Mouse (Mus musculus) liver, adult (tissue): ENCODE data around the gene Akap13.

Experiments used
- GATA4 ChIP-seq: IDR thresholded peaks from 2 replicates; pipeline ENCODE4 v1.6.1; 2014; ENCODE audit warnings: mild to moderate bottlenecking, low read length; ENCODE audit not compliant: insufficient replicate concordance

Gene Akap13

DNA sequence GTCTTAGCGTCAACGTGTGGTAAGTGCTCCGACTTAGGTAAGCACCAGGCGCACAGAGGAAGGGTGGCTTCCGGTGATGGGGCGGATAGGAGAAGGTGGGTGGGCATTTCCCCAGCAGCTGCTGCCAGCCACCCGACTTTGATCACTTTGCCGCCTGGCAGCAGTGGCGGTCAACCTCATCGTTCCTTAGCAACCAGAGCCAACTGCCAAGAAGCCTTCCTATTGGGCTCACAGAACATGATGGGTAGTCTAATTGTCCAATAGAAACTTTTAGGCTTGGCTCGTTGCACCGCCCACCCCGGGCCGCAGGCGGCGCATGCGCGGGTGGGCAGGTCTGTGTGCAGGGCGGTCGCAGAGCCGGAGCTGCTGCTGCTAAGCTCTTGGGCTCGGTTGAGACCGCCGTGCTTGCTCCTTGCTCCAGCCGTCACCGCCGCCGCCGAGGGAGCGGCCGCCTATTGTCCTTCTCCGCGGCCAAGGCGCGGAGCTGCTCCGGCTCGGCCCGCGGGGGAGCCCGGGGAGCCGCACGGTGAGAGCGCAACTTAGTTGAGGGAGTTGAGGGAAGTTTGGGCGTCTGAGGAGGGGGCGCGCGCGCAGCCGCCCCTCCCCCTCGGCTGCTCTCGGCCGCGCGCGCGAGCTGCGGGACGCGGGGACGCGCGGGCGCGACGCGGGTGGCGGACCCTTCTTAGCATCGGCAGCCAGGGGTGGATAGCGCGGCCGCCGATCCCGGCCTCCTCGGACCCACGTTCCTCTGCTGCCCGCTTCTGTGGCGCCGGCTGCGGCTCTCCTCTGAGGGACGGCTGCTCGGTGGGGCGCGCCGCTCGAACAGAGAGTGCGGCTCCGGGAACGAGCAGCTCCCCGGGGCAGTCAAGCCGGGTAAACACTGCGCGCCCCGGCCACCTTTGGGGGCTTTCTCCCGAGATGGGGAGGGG lies at the start of gene Akap13:
Gene Akap13, plus strand, starts transcription at position 312 of the 929 bp plus-strand sequence.
- TF ChIP-seq GATA4: no peak

- no peak for TF ChIP-seq GATA4
Observed at GRCm38 (mm10) chr7:75410641-75411040, 44.7 kb upstream of the Akap13 start.

- no peak for TF ChIP-seq GATA4
Observed at GRCm38 (mm10) chr7:75411226-75411625, 44.1 kb upstream of the Akap13 start.

GRCm38 (mm10) chr7:75412011-75412510 lies 43.3 kb upstream of the Akap13 start:
- TF ChIP-seq GATA4: no peak

- no peak for TF ChIP-seq GATA4
Observed at GRCm38 (mm10) chr7:75412568-75412967, 42.8 kb upstream of the Akap13 start.

- TF ChIP-seq GATA4: no peak
Observed at GRCm38 (mm10) chr7:75413903-75414302, 41.4 kb upstream of the Akap13 start.

DNA sequence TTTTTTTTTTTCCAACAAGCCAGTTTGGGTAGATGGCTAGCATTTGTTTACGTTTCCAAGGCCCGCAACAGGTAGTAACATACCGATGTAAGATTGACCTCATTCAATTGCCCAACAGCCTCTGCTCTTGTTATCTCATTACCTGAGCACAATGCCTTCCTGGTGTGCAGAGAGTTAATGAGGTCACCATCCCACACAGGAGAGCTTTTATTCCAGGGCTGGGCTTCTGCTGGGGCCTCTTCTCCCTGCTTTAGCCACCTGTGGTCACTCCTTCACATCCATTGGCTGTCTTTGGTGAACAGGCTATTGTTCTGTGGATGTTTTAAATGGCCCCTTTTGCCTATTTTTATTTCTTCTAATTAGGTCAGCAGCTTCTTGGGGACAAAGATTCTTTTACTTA lies 41.0 kb upstream of the Akap13 start:
- no peak for TF ChIP-seq GATA4

- TF ChIP-seq GATA4: peak; percentile 97
Observed at GRCm38 (mm10) chr7:75415166-75415881, 40.0 kb upstream of the Akap13 start.

- no peak for TF ChIP-seq GATA4
Observed at GRCm38 (mm10) chr7:75415882-75416585, 39.3 kb upstream of the Akap13 start.

- TF ChIP-seq GATA4: no peak
Observed at GRCm38 (mm10) chr7:75420927-75421326, 34.4 kb upstream of the Akap13 start.

DNA sequence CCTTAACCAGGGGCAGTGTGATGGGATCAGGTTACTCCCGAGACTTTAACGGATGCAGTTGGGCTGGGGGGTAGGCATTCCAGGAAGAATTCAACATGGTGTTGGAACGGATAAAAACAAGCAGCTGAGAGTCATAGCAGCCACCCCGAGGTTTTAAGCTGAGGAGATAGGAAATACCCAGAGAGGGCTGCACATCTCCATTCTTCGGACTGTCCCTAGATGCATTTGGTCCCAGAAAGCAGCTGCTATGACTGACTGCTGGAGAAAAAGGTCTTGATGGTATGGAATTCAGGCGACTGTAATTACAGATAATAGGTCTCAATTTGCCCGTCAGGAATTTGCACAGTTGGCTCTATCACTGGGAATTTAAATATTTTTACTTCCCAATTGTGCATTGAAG lies 31.2 kb upstream of the Akap13 start:
- TF ChIP-seq GATA4: no peak

GRCm38 (mm10) chr7:75427322-75427721 lies 28.0 kb upstream of the Akap13 start:
- no peak for TF ChIP-seq GATA4

DNA sequence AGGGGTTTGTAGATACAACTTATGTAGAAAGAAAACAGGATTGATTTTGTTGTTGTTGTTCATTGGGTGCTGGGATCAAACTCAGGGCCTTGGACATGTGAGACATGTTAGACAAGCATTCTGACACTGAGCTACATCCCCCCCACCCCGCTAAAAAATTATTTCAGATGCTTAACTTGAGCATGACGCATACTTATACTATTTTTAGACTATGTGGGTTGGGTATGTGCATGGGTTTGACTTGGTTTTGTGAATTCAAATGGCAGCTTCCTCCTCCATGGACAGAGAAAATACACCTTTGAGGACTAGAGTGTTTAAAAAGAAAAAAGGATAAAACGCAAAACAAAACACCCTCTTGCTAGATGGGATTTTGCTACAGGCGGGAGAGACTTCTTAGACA lies 26.4 kb upstream of the Akap13 start:
- TF ChIP-seq GATA4: no peak

DNA sequence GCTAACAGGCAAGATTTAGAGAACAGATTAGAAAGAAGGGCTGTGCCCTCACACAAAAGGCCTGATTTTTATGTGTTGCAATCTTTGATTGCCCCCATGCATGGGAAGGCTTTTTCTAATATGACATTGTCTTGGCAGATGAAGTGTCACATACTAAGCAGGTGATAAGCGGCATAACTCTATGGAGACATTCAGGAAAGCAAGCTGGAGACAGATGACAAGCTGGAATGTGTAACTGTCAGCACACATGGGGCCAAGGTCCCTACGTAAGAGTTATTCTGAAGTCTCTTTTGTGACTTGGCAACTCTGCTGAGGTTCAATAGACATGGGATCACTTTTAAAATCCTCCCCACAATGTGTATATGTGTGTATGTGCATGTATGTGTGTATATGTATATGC lies 24.8 kb upstream of the Akap13 start:
- no peak for TF ChIP-seq GATA4

DNA sequence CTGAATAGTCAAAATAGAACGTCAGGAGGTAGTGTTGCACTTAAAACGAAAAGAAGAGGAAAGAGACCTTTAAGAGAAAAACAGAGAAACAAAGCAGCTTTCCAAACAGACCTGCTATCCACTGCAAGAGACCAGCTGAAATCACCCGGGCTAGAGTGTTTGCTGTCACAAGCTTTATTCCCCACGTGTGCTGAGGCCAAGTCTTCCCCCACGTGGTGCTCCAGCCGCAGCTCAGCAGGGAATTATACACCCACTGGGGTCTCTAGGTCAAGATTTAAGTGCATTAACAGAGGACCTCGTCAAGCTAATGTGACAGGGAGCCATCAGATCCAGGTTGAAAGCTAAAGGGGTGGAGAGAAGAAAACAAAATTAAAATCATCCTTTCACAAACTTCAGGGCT lies 24.3 kb upstream of the Akap13 start:
- TF ChIP-seq GATA4: no peak

GRCm38 (mm10) chr7:75432046-75432445 lies 23.3 kb upstream of the Akap13 start:
- TF ChIP-seq GATA4: no peak
